Mouse (Mus musculus) embryonic stem cell, embryonic (primary cell): ENCODE measurements around the gene Pink1.

Experiments used
- CTCF ChIA-PET, 4 experiments: fragments of 300-600 bp in 2 of 4; fragments of 350-600 bp in 2 of 4; sonication (Branson Sonifier 250); formaldehyde crosslinking; loops; one replicate each; lab custom pipeline; 2022; ENCODE audit warnings: inconsistent platforms in 2 of 4; lab: Charles Lee
- POLR2A ChIA-PET, 4 experiments: fragments of 300-600 bp in 2 of 4; fragments of 350-600 bp in 2 of 4; sonication (Branson Sonifier 250); formaldehyde crosslinking; loops; one replicate each; lab custom pipeline; 2022; ENCODE audit warnings: antibody characterized with exemption in 4 of 4, inconsistent platforms in 1 of 4; lab: Charles Lee

The Pink1 gene

DNA sequence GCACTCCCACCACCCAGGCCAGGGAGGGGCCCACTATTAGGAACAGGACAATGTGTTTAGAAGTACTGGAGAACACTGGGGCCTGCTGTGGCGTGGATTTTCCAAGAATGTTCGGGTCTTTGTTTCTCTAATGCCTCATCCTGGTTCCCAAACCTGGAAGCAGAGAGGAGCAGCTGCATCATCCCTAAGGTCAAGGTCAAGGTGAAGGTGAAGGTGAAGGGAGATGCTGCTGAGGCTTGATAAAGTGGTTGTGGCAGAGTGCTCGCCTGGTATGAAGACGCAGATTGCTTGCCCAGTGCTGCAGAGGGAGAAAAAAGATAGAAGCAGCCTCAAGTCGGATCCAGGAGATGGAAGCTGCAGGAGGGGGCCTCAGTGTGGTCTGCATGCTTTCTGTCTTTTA is 25.7 kb upstream of the Pink1 start:
- ChIA-PET POLR2A (interaction anchor here in 1 of 4 experiments (2.0 kb wide), 1 partner anchor 10 kb away, joined by 10 read pairs; no protein-coding TSS in a partner anchor), CTCF (interaction anchor here in 1 of 4 experiments (1.4 kb wide), 1 partner anchor 53 kb away, joined by 3 read pairs; no protein-coding TSS in a partner anchor)

GRCm38 (mm10) chr4:138348716-138349115 is 22.6 kb upstream of the Pink1 start:
- CTCF ChIA-PET: interaction anchor here in 2 of 4 experiments (0.5 to 2.6 kb wide), 4 partner anchors 8 to 55 kb away, joined by 3 to 10 read pairs (median 4); no protein-coding TSS in a partner anchor

GRCm38 (mm10) chr4:138347280-138347679 is 21.2 kb upstream of the Pink1 start:
- POLR2A ChIA-PET: interaction anchor here in 1 of 4 experiments (0.5 to 1.3 kb wide), 3 partner anchors 15 to 537 kb away, joined by 3 read pairs; no protein-coding TSS in a partner anchor
- CTCF ChIA-PET: interaction anchor here in 1 of 4 experiments (1.2 kb wide), 1 partner anchor 12 kb away, joined by 4 read pairs; no protein-coding TSS in a partner anchor

More at GRCm38 (mm10) chr4:138348716-138349115, 22.6 kb upstream of the Pink1 start:
- POLR2A ChIA-PET: no interaction called here

- POLR2A ChIA-PET: interaction anchor here in 1 of 4 experiments (1.2 kb wide), 1 partner anchor 82 kb away, joined by 3 read pairs; no protein-coding TSS in a partner anchor
These were observed 18.9 kb upstream of the Pink1 start for GRCm38 (mm10) chr4:138344891-138345545.

GRCm38 (mm10) chr4:138343341-138343837 is 17.3 kb upstream of the Pink1 start:
- ChIA-PET CTCF (interaction anchor here in 3 of 4 experiments (0.7 to 1.8 kb wide), 5 partner anchors 8 to 64 kb away, joined by 3 to 13 read pairs (median 3); partner anchors contain the start of gene Pink1 (in 1 of the 3)), POLR2A (interaction anchor here in 2 of 4 experiments (1.1 to 1.2 kb wide), 2 partner anchors 18 to 38 kb away, joined by 3 to 8 read pairs; no protein-coding TSS in a partner anchor)

More at GRCm38 (mm10) chr4:138344891-138345545, 18.9 kb upstream of the Pink1 start:
- CTCF ChIA-PET: interaction anchor here in 2 of 4 experiments (0.8 to 1.8 kb wide), 4 partner anchors 10 to 60 kb away, joined by 3 to 4 read pairs (median 3); partner anchors contain the start of gene Pink1 (in 1 of the 2)

- ChIA-PET POLR2A (interaction anchor here in 1 of 4 experiments (1.2 kb wide), 1 partner anchor 37 kb away, joined by 3 read pairs; no protein-coding TSS in a partner anchor), CTCF (interaction anchor here in 2 of 4 experiments (0.6 to 1.3 kb wide), 5 partner anchors 17 to 223 kb away, joined by 3 read pairs; partner anchors contain the start of gene Pink1 (in 1 of the 2))
These were observed 16.7 kb upstream of the Pink1 start for GRCm38 (mm10) chr4:138342778-138343177.

DNA sequence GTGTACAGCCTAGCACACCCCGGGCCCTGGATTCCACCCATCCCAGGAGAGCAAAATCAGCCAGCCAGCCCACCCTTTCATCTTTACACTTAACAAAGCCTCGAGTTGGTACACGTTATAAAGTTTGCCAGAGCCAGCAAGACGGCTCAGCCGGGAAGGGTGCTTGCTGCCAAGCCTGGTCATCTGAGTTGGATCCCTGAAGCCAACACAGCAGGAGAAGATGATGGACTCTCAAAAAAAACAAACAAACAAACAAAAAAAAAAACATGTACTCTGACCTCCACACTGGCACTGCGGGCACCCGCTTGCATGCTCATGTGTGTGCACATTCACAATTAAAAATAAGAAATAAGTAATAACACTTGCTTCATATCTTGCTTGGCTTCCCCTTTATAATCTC is 15.9 kb upstream of the Pink1 start:
- ChIA-PET POLR2A (interaction anchor here in 1 of 4 experiments (1.2 kb wide), 1 partner anchor 12 kb away, joined by 3 read pairs; no protein-coding TSS in a partner anchor), CTCF (interaction anchor here in 1 of 4 experiments (0.6 kb wide), 1 partner anchor 222 kb away, joined by 3 read pairs; no protein-coding TSS in a partner anchor)

GRCm38 (mm10) chr4:138341393-138341792 is 15.3 kb upstream of the Pink1 start:
- POLR2A ChIA-PET: interaction anchor here in 1 of 4 experiments (1.2 kb wide), 1 partner anchor 12 kb away, joined by 3 read pairs; no protein-coding TSS in a partner anchor

GRCm38 (mm10) chr4:138339963-138340362 is 13.9 kb upstream of the Pink1 start:
- CTCF ChIA-PET: interaction anchor here (0.5 to 3.8 kb wide), 36 partner anchors 9 to 499 kb away, joined by 3 to 14 read pairs (median 4); partner anchors contain the start of genes Fam43b (in 3 of the 4) and Pink1 (in 2 of the 4)
- POLR2A ChIA-PET: interaction anchor here in 2 of 4 experiments (0.5 to 1.2 kb wide), 3 partner anchors 10 to 88 kb away, joined by 3 read pairs; no protein-coding TSS in a partner anchor

More at GRCm38 (mm10) chr4:138341393-138341792, 15.3 kb upstream of the Pink1 start:
- CTCF ChIA-PET: interaction anchor here in 3 of 4 experiments (0.5 to 3.8 kb wide), 6 partner anchors 9 to 483 kb away, joined by 3 to 14 read pairs (median 6); partner anchors contain the start of genes Fam43b (in 1 of the 3) and Pink1 (in 1 of the 3)

- POLR2A ChIA-PET: interaction anchor here in 1 of 4 experiments (0.8 kb wide), 1 partner anchor 102 kb away, joined by 6 read pairs; no protein-coding TSS in a partner anchor
These were observed 11.2 kb upstream of the Pink1 start for GRCm38 (mm10) chr4:138337341-138337740.

DNA sequence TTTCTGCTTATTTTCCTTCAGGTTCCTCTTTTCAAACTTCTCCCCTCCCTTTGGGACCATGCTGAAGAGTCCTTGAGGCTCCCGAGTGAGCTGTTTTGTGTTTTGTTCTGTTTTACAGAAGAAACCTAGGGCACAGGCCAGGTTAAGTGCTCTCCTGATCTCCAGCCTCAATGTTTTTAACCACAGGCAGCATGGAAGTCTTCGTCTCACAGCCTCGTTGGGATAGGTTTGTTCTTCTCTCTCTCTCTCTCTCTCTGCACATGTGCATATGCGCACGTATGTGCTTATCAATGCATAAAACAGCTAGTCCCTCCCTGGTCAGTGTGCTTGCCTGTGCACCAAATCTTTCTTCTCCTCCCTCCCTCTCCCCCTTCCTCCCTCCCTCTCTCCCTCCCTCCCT is 10.8 kb upstream of the Pink1 start:
- POLR2A ChIA-PET: interaction anchor here in 1 of 4 experiments (0.8 kb wide), 1 partner anchor 102 kb away, joined by 6 read pairs; no protein-coding TSS in a partner anchor
- CTCF ChIA-PET: interaction anchor here in 1 of 4 experiments (0.5 to 0.6 kb wide), 2 partner anchors 73 to 174 kb away, joined by 3 to 7 read pairs; no protein-coding TSS in a partner anchor

More at GRCm38 (mm10) chr4:138337341-138337740, 11.2 kb upstream of the Pink1 start:
- CTCF ChIA-PET: interaction anchor here in 3 of 4 experiments (0.5 to 3.8 kb wide), 7 partner anchors 10 to 175 kb away, joined by 3 to 14 read pairs (median 4); partner anchors contain the start of gene Pink1 (in 2 of the 3)

- ChIA-PET CTCF (interaction anchor here (0.5 to 1.9 kb wide), 10 partner anchors 9 to 679 kb away, joined by 3 to 5 read pairs (median 4); partner anchors contain the start of gene Pink1 (in 2 of the 4)), POLR2A (interaction anchor here in 2 of 4 experiments (0.5 to 0.9 kb wide), 2 partner anchors 38 to 86 kb away, joined by 3 to 4 read pairs; no protein-coding TSS in a partner anchor)
These were observed 9.5 kb upstream of the Pink1 start for GRCm38 (mm10) chr4:138335648-138336047.

- CTCF ChIA-PET: interaction anchor here (0.7 to 1.9 kb wide), 8 partner anchors 9 to 215 kb away, joined by 3 to 5 read pairs (median 4); partner anchors contain the start of gene Pink1 (in 2 of the 4)
- POLR2A ChIA-PET: interaction anchor here (0.6 to 1.0 kb wide), 4 partner anchors 9 to 378 kb away, joined by 3 to 5 read pairs (median 3); partner anchors contain the start of gene Pink1 (in 1 of the 4)
These were observed 8.9 kb upstream of the Pink1 start for GRCm38 (mm10) chr4:138335036-138335435.

DNA sequence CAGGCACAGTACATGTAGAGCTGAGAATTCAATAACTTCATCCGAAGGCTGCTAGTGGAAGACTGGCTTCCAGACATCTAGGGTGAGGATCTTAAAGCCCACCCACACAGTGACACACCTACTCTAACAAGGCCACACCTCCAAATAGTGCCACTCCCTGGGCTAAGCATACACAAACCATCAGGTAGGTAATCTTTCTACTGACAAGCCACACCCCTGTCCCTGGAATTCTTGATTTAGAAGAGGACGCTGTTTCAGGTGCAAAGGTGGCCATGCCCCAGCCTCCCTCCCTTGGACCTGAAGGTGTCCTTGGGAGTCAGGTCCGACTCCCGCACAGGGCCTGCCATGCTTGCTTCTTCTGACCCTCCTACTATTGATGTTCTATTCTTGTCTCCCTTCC is 7.0 kb upstream of the Pink1 start:
- POLR2A ChIA-PET: no interaction called here
- CTCF ChIA-PET: no interaction called here

GRCm38 (mm10) chr4:138331647-138332046 is 5.5 kb upstream of the Pink1 start:
- ChIA-PET POLR2A (no interaction called here), CTCF (interaction anchor here in 2 of 4 experiments (0.6 to 1.1 kb wide), 2 partner anchors 8 to 192 kb away, joined by 3 to 4 read pairs; no protein-coding TSS in a partner anchor)

DNA sequence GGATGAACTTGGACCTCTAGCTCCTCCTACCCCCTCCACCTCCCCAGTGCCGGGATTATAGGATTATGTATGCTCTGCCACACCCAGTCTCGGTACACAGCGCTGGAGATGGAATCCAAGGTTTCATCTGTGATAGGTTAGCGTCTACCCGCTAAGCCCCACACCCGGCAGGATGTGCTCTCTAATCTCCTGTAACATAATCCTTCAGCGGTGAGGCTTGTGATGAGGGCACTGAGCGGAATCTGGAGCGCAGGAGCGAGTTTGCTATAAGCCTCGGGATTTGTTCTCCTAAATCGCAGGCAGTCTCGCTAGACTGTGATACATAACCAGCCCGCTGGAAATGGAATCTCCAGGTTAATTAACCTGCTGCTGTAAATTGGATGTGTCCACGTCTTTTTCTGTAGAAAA is 4.2 kb upstream of the Pink1 start:
- ChIA-PET POLR2A (interaction anchor here in 1 of 4 experiments (0.9 kb wide), 1 partner anchor 26 kb away, joined by 3 read pairs; no protein-coding TSS in a partner anchor), CTCF (no interaction called here)

GRCm38 (mm10) chr4:138327891-138328470 is 1.9 kb upstream of the Pink1 start:
- ChIA-PET CTCF (interaction anchor here in 2 of 4 experiments (1.3 to 3.5 kb wide), 3 partner anchors 11 to 102 kb away, joined by 3 to 14 read pairs (median 3); no protein-coding TSS in a partner anchor), POLR2A (interaction anchor here in 1 of 4 experiments (1.3 kb wide), 1 partner anchor 68 kb away, joined by 3 read pairs; no protein-coding TSS in a partner anchor)
